Mouse (Mus musculus): ENCODE data around the gene Gm38392. TPM values are rescaled to one million over a fixed set of nuclear protein-coding genes. Genes with fewer than 3 reads are reported as not detected.

The Gm38392 gene
- polyA plus RNA-seq, 1 experiment from 2014 or later, result 0.31 TPM

GRCm38 (mm10) chr3:88245811-88246210, 41.2 kb downstream of the Gm38392 start:
- ATAC-seq (replicated peaks; ENCODE audit: insufficient number of reproducible peaks, low FRiP score, low TSS enrichment), result no peak
- 19% methylated on average over 13 of the region's 13 CpGs for WGBS (ENCODE audit: insufficient replicate concordance)
- Histone ChIP-seq H3K9me3 (replicated peaks; ENCODE audit: control insufficient read depth, low read length) (no peaks in the 10 kb centered on the region), H3K9ac (ENCODE audit: low read depth, low read length) (no peak overlapping the region), H3K27ac (ENCODE audit: low read depth, low read length) (no peak overlapping the region), H3K4me2 (no peak overlapping the region), H3K4me3 (ENCODE audit: low read depth, low read length) (no peak overlapping the region), H3K36me3 (ENCODE audit: control insufficient read depth, insufficient read depth, low read length) (no peaks in the 10 kb centered on the region), H3K4me1 (ENCODE audit: control insufficient read depth, insufficient read depth, low read length) (0 out of 2 replicates have a peak, but pooled peaks cover 4% of the 10 kb centered on the region), H3K27me3 (ENCODE audit: control insufficient read depth, insufficient read depth, low read length) (peaks cover 44% of the 10 kb centered on the region)

DNA sequence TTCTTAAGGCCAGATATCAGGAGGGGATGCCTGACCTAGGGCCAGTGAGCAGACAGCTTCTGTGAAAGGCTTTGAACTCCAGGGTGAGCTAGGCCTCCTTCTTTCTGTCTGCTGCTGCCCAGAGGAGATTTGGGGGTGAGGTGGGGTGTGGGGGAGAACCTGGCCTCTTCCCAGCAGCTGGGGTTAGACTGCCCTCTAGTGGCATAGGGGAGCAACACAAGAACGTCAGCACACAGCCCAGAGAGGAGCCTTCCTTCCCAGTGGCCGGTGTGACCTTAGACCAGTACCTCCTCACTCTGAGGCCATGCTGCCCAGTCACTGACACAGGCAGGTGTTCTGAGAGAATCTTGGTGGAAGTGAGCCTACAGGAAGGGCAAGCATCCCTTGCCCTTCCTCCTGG, 42.9 kb downstream of the Gm38392 start:
- Histone ChIP-seq H3K4me2 (no peak overlapping the region), H3K9me3 (replicated peaks; ENCODE audit: control insufficient read depth, low read length) (no peaks in the 10 kb centered on the region), H3K27ac (ENCODE audit: low read depth, low read length) (no peak overlapping the region), H3K36me3 (ENCODE audit: control insufficient read depth, insufficient read depth, low read length) (no peaks in the 10 kb centered on the region), H3K4me1 (ENCODE audit: control insufficient read depth, insufficient read depth, low read length) (0 out of 2 replicates have a peak, but pooled peaks cover 5% of the 10 kb centered on the region), H3K4me3 (ENCODE audit: low read depth, low read length) (no peak overlapping the region), H3K9ac (ENCODE audit: low read depth, low read length) (no peak overlapping the region), H3K27me3 (ENCODE audit: control insufficient read depth, insufficient read depth, low read length) (peaks cover 62% of the 10 kb centered on the region)
- 11% methylated on average over 2 of the region's 2 CpGs for WGBS (ENCODE audit: insufficient replicate concordance)
- ATAC-seq (replicated peaks; ENCODE audit: insufficient number of reproducible peaks, low FRiP score, low TSS enrichment), result no peak

GRCm38 (mm10) chr3:88242531-88242930, 44.5 kb downstream of the Gm38392 start:
- Histone ChIP-seq H3K27ac (ENCODE audit: low read depth, low read length) (no peak overlapping the region), H3K36me3 (ENCODE audit: control insufficient read depth, insufficient read depth, low read length) (no peaks in the 10 kb centered on the region), H3K4me1 (ENCODE audit: control insufficient read depth, insufficient read depth, low read length) (0 out of 2 replicates have a peak, but pooled peaks cover 5% of the 10 kb centered on the region), H3K27me3 (ENCODE audit: control insufficient read depth, insufficient read depth, low read length) (peaks cover 77% of the 10 kb centered on the region), H3K4me2 (no peak overlapping the region), H3K9ac (ENCODE audit: low read depth, low read length) (no peak overlapping the region), H3K9me3 (replicated peaks; ENCODE audit: control insufficient read depth, low read length) (no peaks in the 10 kb centered on the region), H3K4me3 (ENCODE audit: low read depth, low read length) (no peak overlapping the region)
- 4% methylated on average over 13 of the region's 13 CpGs for WGBS (ENCODE audit: insufficient replicate concordance)
- ATAC-seq (replicated peaks; ENCODE audit: insufficient number of reproducible peaks, low FRiP score, low TSS enrichment), result no peak

- WGBS (ENCODE audit: insufficient replicate concordance), result 2% methylated on average over 47 of the region's 48 CpGs
- H3K4me3 ChIP-seq (ENCODE audit: low read depth, low read length), result peak overlapping the region; percentile 27
Measured at GRCm38 (mm10) chr3:88241045-88241786, 45.8 kb downstream of the Gm38392 start.

GRCm38 (mm10) chr3:88239446-88239845, 47.6 kb downstream of the Gm38392 start:
- Histone ChIP-seq H3K9me3 (replicated peaks; ENCODE audit: control insufficient read depth, low read length) (no peaks in the 10 kb centered on the region), H3K4me2 (no peak overlapping the region), H3K27ac (ENCODE audit: low read depth, low read length) (no peak overlapping the region), H3K4me1 (ENCODE audit: control insufficient read depth, insufficient read depth, low read length) (0 out of 2 replicates have a peak, but pooled peaks cover 5% of the 10 kb centered on the region), H3K36me3 (ENCODE audit: control insufficient read depth, insufficient read depth, low read length) (no peaks in the 10 kb centered on the region), H3K27me3 (ENCODE audit: control insufficient read depth, insufficient read depth, low read length) (peaks cover 94% of the 10 kb centered on the region), H3K4me3 (ENCODE audit: low read depth, low read length) (no peak overlapping the region), H3K9ac (ENCODE audit: low read depth, low read length) (no peak overlapping the region)
- ATAC-seq (replicated peaks; ENCODE audit: insufficient number of reproducible peaks, low FRiP score, low TSS enrichment), result no peak
- 52% methylated on average over 4 of the region's 4 CpGs for WGBS (ENCODE audit: insufficient replicate concordance)

More at GRCm38 (mm10) chr3:88241045-88241786, 45.8 kb downstream of the Gm38392 start:
- Histone ChIP-seq H3K27me3 (ENCODE audit: control insufficient read depth, insufficient read depth, low read length) (peaks cover 89% of the 10 kb centered on the region), H3K36me3 (ENCODE audit: control insufficient read depth, insufficient read depth, low read length) (no peaks in the 10 kb centered on the region), H3K27ac (ENCODE audit: low read depth, low read length) (no peak overlapping the region), H3K4me2 (peak overlapping the region; percentile 51), H3K9ac (ENCODE audit: low read depth, low read length) (0 out of 2 replicates have a peak overlapping the region, but pooled peaks have one; percentile 34), H3K9me3 (replicated peaks; ENCODE audit: control insufficient read depth, low read length) (no peaks in the 10 kb centered on the region), H3K4me1 (ENCODE audit: control insufficient read depth, insufficient read depth, low read length) (0 out of 2 replicates have a peak, but pooled peaks cover 5% of the 10 kb centered on the region)
- ATAC-seq (replicated peaks; ENCODE audit: insufficient number of reproducible peaks, low FRiP score, low TSS enrichment), result no peak

- Histone ChIP-seq H3K9me3 (replicated peaks; ENCODE audit: control insufficient read depth, low read length) (no peaks in the 10 kb centered on the region), H3K9ac (ENCODE audit: low read depth, low read length) (no peak overlapping the region), H3K4me2 (no peak overlapping the region), H3K4me1 (ENCODE audit: control insufficient read depth, insufficient read depth, low read length) (0 out of 2 replicates have a peak, but pooled peaks cover 5% of the 10 kb centered on the region), H3K4me3 (ENCODE audit: low read depth, low read length) (no peak overlapping the region), H3K27me3 (ENCODE audit: control insufficient read depth, insufficient read depth, low read length) (peaks cover 90% of the 10 kb centered on the region), H3K36me3 (ENCODE audit: control insufficient read depth, insufficient read depth, low read length) (no peaks in the 10 kb centered on the region), H3K27ac (ENCODE audit: low read depth, low read length) (no peak overlapping the region)
- WGBS (ENCODE audit: insufficient replicate concordance), result 39% methylated on average over 7 of the region's 8 CpGs
- ATAC-seq (replicated peaks; ENCODE audit: insufficient number of reproducible peaks, low FRiP score, low TSS enrichment), result no peak
Measured at GRCm38 (mm10) chr3:88238866-88239391, 48.1 kb downstream of the Gm38392 start.

DNA sequence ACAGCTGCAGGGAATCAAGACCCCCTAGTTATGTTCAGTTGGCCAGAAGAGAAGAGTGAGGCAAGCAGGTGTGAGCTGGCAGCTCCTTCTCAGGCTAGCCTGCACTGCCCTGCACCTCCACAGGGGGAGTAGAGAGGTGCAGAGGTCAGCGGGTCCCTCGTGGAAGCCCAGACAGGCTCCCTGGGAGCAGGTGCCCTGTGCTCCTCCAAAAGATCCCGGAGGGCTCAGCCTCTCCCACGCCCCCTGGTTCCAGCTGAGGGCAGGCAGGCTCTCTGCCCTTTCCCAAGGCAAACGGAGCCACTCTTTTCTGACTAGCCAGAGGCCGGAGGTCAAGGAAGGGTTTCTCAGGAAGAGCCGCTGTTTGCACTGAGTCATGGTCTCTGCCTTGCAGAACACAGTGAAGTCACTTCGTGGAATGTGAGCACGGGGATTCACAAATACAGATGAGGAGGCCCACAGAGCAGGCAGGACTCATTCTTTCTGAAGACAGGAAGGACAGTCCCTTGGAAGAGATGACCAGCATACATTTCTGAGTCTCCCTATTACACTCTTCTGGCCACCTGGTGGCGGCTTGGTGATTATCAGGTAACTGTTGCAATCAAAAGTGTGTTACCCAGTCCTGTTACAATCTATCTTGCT, 49.3 kb downstream of the Gm38392 start:
- WGBS (ENCODE audit: insufficient replicate concordance), result 8% methylated on average over 10 of the region's 10 CpGs
- H3K9ac ChIP-seq (ENCODE audit: low read depth, low read length), result no peak overlapping the region

GRCm38 (mm10) chr3:88237161-88237555, 49.9 kb downstream of the Gm38392 start:
- no peak for ATAC-seq (replicated peaks; ENCODE audit: insufficient number of reproducible peaks, low FRiP score, low TSS enrichment)
- 15% methylated on average over 6 of the region's 6 CpGs for WGBS (ENCODE audit: insufficient replicate concordance)

More for the DNA sequence above, 49.3 kb downstream of the Gm38392 start:
- no peaks in the 10 kb centered on the region for H3K36me3 ChIP-seq (ENCODE audit: control insufficient read depth, insufficient read depth, low read length)
- H3K4me2 ChIP-seq, result no peak overlapping the region
- H3K9me3 ChIP-seq (replicated peaks; ENCODE audit: control insufficient read depth, low read length), result no peaks in the 10 kb centered on the region
- H3K4me3 ChIP-seq (ENCODE audit: low read depth, low read length), result no peak overlapping the region
- peaks cover 88% of the 10 kb centered on the region for H3K27me3 ChIP-seq (ENCODE audit: control insufficient read depth, insufficient read depth, low read length)
- no peak overlapping the region for H3K27ac ChIP-seq (ENCODE audit: low read depth, low read length)
- H3K4me1 ChIP-seq (ENCODE audit: control insufficient read depth, insufficient read depth, low read length), result 0 out of 2 replicates have a peak, but pooled peaks cover 5% of the 10 kb centered on the region
- ATAC-seq (replicated peaks; ENCODE audit: insufficient number of reproducible peaks, low FRiP score, low TSS enrichment), result no peak

More at GRCm38 (mm10) chr3:88237161-88237555, 49.9 kb downstream of the Gm38392 start:
- Histone ChIP-seq H3K4me1 (ENCODE audit: control insufficient read depth, insufficient read depth, low read length) (0 out of 2 replicates have a peak, but pooled peaks cover 5% of the 10 kb centered on the region), H3K9ac (ENCODE audit: low read depth, low read length) (no peak overlapping the region), H3K27me3 (ENCODE audit: control insufficient read depth, insufficient read depth, low read length) (peaks cover 87% of the 10 kb centered on the region), H3K36me3 (ENCODE audit: control insufficient read depth, insufficient read depth, low read length) (no peaks in the 10 kb centered on the region), H3K4me2 (no peak overlapping the region), H3K27ac (ENCODE audit: low read depth, low read length) (no peak overlapping the region), H3K4me3 (ENCODE audit: low read depth, low read length) (no peak overlapping the region), H3K9me3 (replicated peaks; ENCODE audit: control insufficient read depth, low read length) (no peaks in the 10 kb centered on the region)

All from heart, embryonic 11.5 days (tissue).